Mouse (Mus musculus) liver, adult 2 months (tissue): ENCODE results near the gene Coro1a.

ENCODE experiments used
- CTCF ChIP-seq: fragments of 200-500 bp; IDR thresholded peaks from 2 replicates; pipeline ENCODE4 v1.5.1; 2011; ENCODE audit warnings: low read depth, low read length, control low read depth
- POLR2A ChIP-seq: fragments of 200-500 bp; IDR thresholded peaks from 2 replicates; pipeline ENCODE4 v1.6.1; 2011; ENCODE audit warnings: low read length, control low read depth; ENCODE audit not compliant: insufficient read depth; ENCODE audit errors: extremely low read depth

DNA sequence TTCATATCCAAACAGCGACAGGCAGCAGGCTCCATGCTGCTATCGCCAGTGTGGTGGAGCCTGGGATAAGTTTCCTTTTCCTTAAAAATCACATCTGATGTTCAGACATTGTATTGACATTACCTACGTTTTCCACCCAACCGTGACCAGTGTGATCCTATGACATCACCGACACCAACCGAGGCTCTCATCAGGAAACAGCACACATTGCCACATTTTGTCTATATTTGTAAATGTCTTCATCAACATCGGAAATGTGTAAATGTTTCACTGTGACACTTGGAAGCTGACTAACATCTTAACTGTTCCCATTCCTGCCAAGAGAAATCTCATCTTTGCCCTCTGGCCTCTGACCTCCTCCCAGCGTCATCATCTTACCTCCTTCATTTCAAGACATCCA lies 28.5 kb upstream of the Coro1a start:
- TF ChIP-seq POLR2A, result no peak
- no peak for TF ChIP-seq CTCF
